In the genomic region with DNA sequence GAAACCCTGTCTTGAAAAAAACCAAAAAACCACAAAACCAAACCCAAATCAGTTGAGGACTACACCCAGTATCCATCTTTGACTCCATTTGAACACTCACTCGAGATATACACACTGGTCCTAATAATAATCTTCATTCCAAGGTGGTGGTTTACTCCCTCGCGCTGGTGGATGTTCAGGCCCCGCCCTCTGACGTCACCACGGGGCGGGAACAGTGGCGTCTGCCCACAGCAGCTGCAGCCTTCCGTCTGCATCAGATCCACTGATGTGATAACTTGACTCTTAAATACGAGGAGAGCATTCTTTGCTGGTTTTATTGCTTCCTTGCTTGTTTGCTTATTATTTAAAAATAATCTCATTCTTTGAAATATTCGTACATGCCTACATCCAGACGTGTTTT, we compare ENCODE assay signal across 8 mouse cellular contexts. TPM values are rescaled to one million over a fixed set of nuclear protein-coding genes. Genes with fewer than 3 reads are reported as not detected.
DNase-seq lines count a peak whose midpoint lies in the region; ATAC-seq lines count a peak whose summit lies in the region.

No protein-coding gene starts in this region.

- no peaks in the 10 kb centered on the region for H3K9me3 ChIP-seq in embryonic facial prominence, embryonic 13.5 days
- no peaks in the 10 kb centered on the region for H3K9me3 ChIP-seq in heart, embryonic 12.5 days (replicated peaks)

- H3K4me2 ChIP-seq in embryonic facial prominence, embryonic 13.5 days = peak overlapping the region; percentile 34
- H3K4me2 ChIP-seq in heart, embryonic 12.5 days = peak overlapping the region; percentile 46

- peaks cover 17% of the 10 kb centered on the region for H3K27me3 ChIP-seq in embryonic facial prominence, embryonic 13.5 days
- peaks cover 26% of the 10 kb centered on the region for H3K27me3 ChIP-seq in heart, embryonic 12.5 days (replicated peaks)

- WGBS in embryonic facial prominence, embryonic 13.5 days = 3% methylated on average over 12 of the region's 12 CpGs
- 3% methylated on average over 12 of the region's 12 CpGs for WGBS in heart, embryonic 12.5 days

- H3K4me3 ChIP-seq in embryonic facial prominence, embryonic 13.5 days = no peak overlapping the region
- H3K4me3 ChIP-seq in heart, embryonic 12.5 days = no peak overlapping the region

- no peak overlapping the region for H3K27ac ChIP-seq in embryonic facial prominence, embryonic 13.5 days
- no peak overlapping the region for H3K27ac ChIP-seq in heart, embryonic 12.5 days (ENCODE audit: poor library complexity, severe bottlenecking)

- peaks cover 9% of the 10 kb centered on the region for H3K4me1 ChIP-seq in embryonic facial prominence, embryonic 13.5 days
- H3K4me1 ChIP-seq in heart, embryonic 12.5 days (replicated peaks) = peaks cover 6% of the 10 kb centered on the region; the same call in 1 of the 2 replicates

- no peak for ATAC-seq in embryonic facial prominence, embryonic 13.5 days (ENCODE audit: insufficient number of reproducible peaks, insufficient read depth, low FRiP score, low TSS enrichment, low read depth)
- no peak for ATAC-seq in heart, embryonic 12.5 days (ENCODE audit: insufficient number of reproducible peaks, low FRiP score)

- DNase-seq in 3T3-L1 (ENCODE audit: low read depth, low spot score) = peak; percentile 60
- DNase-seq in MN1 (ENCODE audit: low spot score) = peak; percentile 84
- peak; percentile 86 for DNase-seq in kidney, postnatal 10 days
- peak; percentile 80 for DNase-seq in lung, postnatal 36 days
- DNase-seq in retina, postnatal 7 days (ENCODE audit: low read depth, low spot score) = peak; percentile 51
- DNase-seq in urinary bladder, postnatal 4 days (ENCODE audit: low spot score in 2 of 2) = peak; percentile 48 to 71

- no peak overlapping the region for H3K9ac ChIP-seq in embryonic facial prominence, embryonic 13.5 days
- no peak overlapping the region for H3K9ac ChIP-seq in heart, embryonic 12.5 days

- no peaks in the 10 kb centered on the region for H3K36me3 ChIP-seq in embryonic facial prominence, embryonic 13.5 days
- no peaks in the 10 kb centered on the region for H3K36me3 ChIP-seq in heart, embryonic 12.5 days

RNA-seq across cellular contexts. Expression of a gene that starts 24.1 kb away (rescaled TPM):
- 0.26 and 0.98 TPM in 2 replicates for polyA plus RNA-seq in embryonic facial prominence, embryonic 13.5 days (2015; fragmentation: Nextera tagmentation; extraction: Ambion mirVana)
- polyA plus RNA-seq in heart, embryonic 12.5 days (2016; fragmentation: Nextera tagmentation; extraction: Ambion mirVana) = 0.05 TPM in 1 of 2 replicates, not detected in the other

RNA-seq across cellular contexts. Expression of a gene that starts 32.8 kb away (rescaled TPM):
- polyA plus RNA-seq in embryonic facial prominence, embryonic 13.5 days (2015; fragmentation: Nextera tagmentation; extraction: Ambion mirVana) = 0.29 and 0.41 TPM in 2 replicates
- polyA plus RNA-seq in heart, embryonic 12.5 days (2016; fragmentation: Nextera tagmentation; extraction: Ambion mirVana) = 0.04 and 0.06 TPM in 2 replicates
